8 mouse cellular contexts compared by ENCODE assay signal in the genomic region with DNA sequence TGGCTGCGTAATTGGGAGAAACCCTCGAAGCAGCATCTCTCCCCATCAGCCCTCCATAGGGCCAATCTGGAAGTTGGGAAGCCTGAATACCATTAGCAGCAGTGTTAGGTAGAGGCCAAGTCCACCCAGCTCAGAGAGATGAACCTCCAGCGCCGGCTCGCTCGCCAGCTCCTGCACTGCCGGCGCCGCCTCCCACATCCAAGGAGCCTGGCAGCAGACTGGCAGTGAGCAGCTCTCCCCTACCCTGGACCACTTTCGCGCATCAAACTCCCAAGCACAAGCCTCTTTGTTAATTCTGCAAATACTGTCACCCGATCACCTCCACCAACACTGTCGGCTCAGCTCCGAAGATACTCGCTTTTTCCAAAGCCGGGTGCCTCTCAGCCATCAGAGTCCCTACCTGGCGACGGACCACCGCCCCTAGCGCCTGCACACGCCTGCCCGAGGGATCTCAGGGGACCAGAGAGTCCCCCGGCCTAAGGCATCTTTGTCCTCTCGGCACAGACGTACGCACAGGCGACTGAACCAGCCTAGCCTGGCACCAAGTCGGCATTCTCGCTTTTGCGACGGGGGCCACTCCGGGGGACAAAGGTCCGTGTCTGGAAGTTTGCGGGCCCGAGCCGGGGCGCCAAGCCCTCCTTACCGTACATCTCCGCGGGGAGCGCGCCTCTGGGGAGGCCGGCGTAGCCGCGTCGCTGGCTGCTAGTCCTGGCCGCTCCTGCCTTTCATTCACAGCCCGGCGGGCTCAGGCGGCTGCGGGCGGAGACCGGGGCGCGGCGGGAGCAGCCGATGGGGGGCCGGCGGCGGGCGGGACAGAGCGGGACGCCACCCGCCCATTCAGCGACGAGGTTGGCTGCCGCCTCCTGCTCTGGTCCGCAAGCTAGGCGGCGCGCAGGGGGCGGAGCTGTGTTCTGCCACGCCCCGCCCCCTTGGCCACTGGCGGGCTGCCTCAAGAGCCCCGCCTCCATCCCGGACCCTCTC. TPM values are rescaled to one million over a fixed set of nuclear protein-coding genes. Genes with fewer than 3 reads are reported as not detected.
DNase-seq lines count a peak whose midpoint lies in the region; ATAC-seq and TF ChIP-seq lines count a peak whose summit lies in the region.

A gene (minus strand): TSS at position 855 of the 981 bp plus-strand sequence.

- H3K4me3 ChIP-seq in cortical plate, adult 2 months (ENCODE audit: insufficient read depth, low read length) = peak within 1 kb of the TSS; percentile 85

- H3K27ac ChIP-seq in cortical plate, adult 2 months (ENCODE audit: insufficient read depth, low read length) = peak within 1 kb of the TSS; percentile 83

- peak; percentile 17; the same call in 1 of the 2 replicates for TF ChIP-seq POLR2A in cortical plate, adult 2 months (IDR thresholded peaks at IDR 0.05; ENCODE audit: extremely low read depth, insufficient read depth, low read length)

- peaks cover 8% of the 10 kb centered on the region; the same call in 1 of the 2 replicates for H3K4me1 ChIP-seq in cortical plate, adult 2 months (ENCODE audit: control insufficient read depth, insufficient read depth, low read length)

- ATAC-seq in activated CD4-positive, CD25-positive, alpha-beta regulatory T cell, adult 4 months = peak; percentile 36

- intact Hi-C loops in gastrocnemius, postnatal 14 days (cut with DNase I; ENCODE audit: low total_unique reads) = no loop called here

- TF ChIP-seq CTCF in cortical plate, adult 2 months (IDR thresholded peaks at IDR 0.05; ENCODE audit: extremely low read depth, insufficient read depth, low read length) = no peak

- DNase-seq in gastrocnemius, postnatal 14 days = peak; percentile 77
- peak; percentile 37 for DNase-seq in hindlimb bud, embryonic 11.5 days (ENCODE audit: extremely low spot score, low read depth, low spot score)
- peak; percentile 77 to 88 for DNase-seq in left cerebral cortex, adult 18-20 months (ENCODE audit: low spot score in 2 of 2)
- peak; percentile 85 for DNase-seq in lung, postnatal 36 days
- peak; percentile 66 for DNase-seq in retina, postnatal 7 days (ENCODE audit: low read depth, low spot score)
- peak; percentile 50 to 56 for DNase-seq in urinary bladder, adult 18-20 months (ENCODE audit: low spot score in 2 of 2)

RNA-seq across cellular contexts. Expression of the gene that starts here (rescaled TPM):
- polyA plus RNA-seq in activated CD4-positive, CD25-positive, alpha-beta regulatory T cell, adult 4 months (2017; shearing (Covaris generic)) = under 1 TPM in 1 of 2 experiments, not detected in 1; 0.37 TPM
- polyA plus RNA-seq in cortical plate, adult 2 months (2012; rRNA removed) = 70.3 and 74.8 TPM in 2 replicates
- 1 to 10 TPM; 3.1 to 4.4 TPM for total RNA-seq in gastrocnemius, postnatal 14 days (2021)
- total RNA-seq in left cerebral cortex, adult 18-20 months (2021) = 100 to 1,000 TPM; 110 to 114 TPM

Comparison
In these comparisons a context has a peak if more than half of its experiments do, and no peak if none do; other contexts are left out.
1. Peak in every context shown above with its lines: DNase-seq, ATAC-seq, H3K4me3 ChIP-seq and H3K27ac ChIP-seq.
2. RNA of the gene that starts here (total RNA-seq): 110 to 114 TPM in left cerebral cortex, adult 18-20 months; 3.1 to 4.4 TPM in gastrocnemius, postnatal 14 days; every median in the first group is over 10 times any median in the second.
3. RNA of the gene that starts here (polyA plus RNA-seq): 70.3 to 74.8 TPM in cortical plate, adult 2 months; 0.37 TPM in activated CD4-positive, CD25-positive, alpha-beta regulatory T cell, adult 4 months; every median in the first group is over 10 times any median in the second.
4. Peak in ATAC-seq in activated CD4-positive, CD25-positive, alpha-beta regulatory T cell, adult 4 months; RNA of the gene not detected or under 1 TPM.